ENCODE assay signal across 21 mouse cellular contexts in genomic region chr2:179967633-179968032, GRCm38 (mm10). TPM values are rescaled to one million over a fixed set of nuclear protein-coding genes. Genes with fewer than 3 reads are reported as not detected.
DNase-seq lines count a peak whose midpoint lies in the region; ATAC-seq lines count a peak whose summit lies in the region.
"Had no signal": no experiment of that assay in that cellular context is flagged by ENCODE, and none has a peak within 500 bp of the region (broad histone marks: within the 10 kb centered on the region; RNA-seq: fewer than 3 reads in every experiment).

No protein-coding gene starts in this region.

- WGBS in heart, embryonic 10.5 days = 48% methylated on average over 5 of the region's 5 CpGs
- WGBS in heart, embryonic 14.5 days = 32% methylated on average over 5 of the region's 5 CpGs

- H3K27ac ChIP-seq in heart, embryonic 10.5 days = peak overlapping the region; percentile 59; the same call in 1 of the 2 replicates
- peak overlapping the region; percentile 36 to 48 for H3K27ac ChIP-seq in heart, embryonic 14.5 days (replicated peaks in 1 of 2; ENCODE audit: control insufficient read depth in 1 of 2, insufficient read depth in 1 of 2, low read depth in 2 of 2, low read length in 2 of 2)
- H3K27ac ChIP-seq: embryonic facial prominence, embryonic 12.5 days; forebrain, embryonic 13.5 days; hindbrain, embryonic 13.5 days; hindbrain, postnatal 0 days; kidney, postnatal 0 days had no signal

- no peaks in the 10 kb centered on the region for H3K9me3 ChIP-seq in heart, embryonic 10.5 days
- H3K9me3 ChIP-seq in heart, embryonic 14.5 days (ENCODE audit: control insufficient read depth, low read length) = no peaks in the 10 kb centered on the region
- no peaks in the 10 kb centered on the region for H3K9me3 ChIP-seq in megakaryocyte, embryonic 14.5 days
- H3K9me3 ChIP-seq: embryonic facial prominence, embryonic 12.5 days; forebrain, embryonic 13.5 days; hindbrain, embryonic 13.5 days had no signal

- intact Hi-C loops in heart, postnatal 25 days (cut with DNase I) = no loop called here

- H3K4me1 ChIP-seq in heart, embryonic 10.5 days = peaks cover 94% of the 10 kb centered on the region
- peaks cover 49 to 79% of the 10 kb centered on the region in 2 experiments for H3K4me1 ChIP-seq in heart, embryonic 14.5 days (ENCODE audit: control insufficient read depth in 2 of 2, insufficient read depth in 2 of 2, low read length in 2 of 2)
- H3K4me1 ChIP-seq in megakaryocyte, embryonic 14.5 days = peaks cover 99% of the 10 kb centered on the region

- H3K27me3 ChIP-seq in heart, embryonic 10.5 days (ENCODE audit: insufficient read depth, poor library complexity, severe bottlenecking) = no peaks in the 10 kb centered on the region
- no peaks in the 10 kb centered on the region for H3K27me3 ChIP-seq in heart, embryonic 14.5 days (ENCODE audit: control insufficient read depth, insufficient read depth, low read length)
- H3K27me3 ChIP-seq in megakaryocyte, embryonic 14.5 days (replicated peaks) = no peaks in the 10 kb centered on the region
- H3K27me3 ChIP-seq: embryonic facial prominence, embryonic 12.5 days; forebrain, embryonic 13.5 days; hindbrain, embryonic 13.5 days; Patski had no signal

- peak; percentile 2 for DNase-seq in cerebellum, adult 8-10 months
- no peak for DNase-seq in cerebellum, postnatal 4 days (ENCODE audit: low spot score in 2 of 2)
- no peak for DNase-seq in heart, embryonic 10.5 days (ENCODE audit: low spot score)
- DNase-seq in heart, postnatal 4 days = no peak
- DNase-seq in heart, postnatal 25 days (ENCODE audit: low spot score) = no peak
- DNase-seq: adrenal gland, postnatal 14 days; cerebellum, adult 18-20 months; cerebellum, postnatal 14 days; gastrocnemius, postnatal 14 days; kidney, adult 11 months; kidney, adult 9 months had no signal

- no peak overlapping the region for H3K9ac ChIP-seq in heart, embryonic 14.5 days (ENCODE audit: low read length)
- H3K9ac ChIP-seq: embryonic facial prominence, embryonic 12.5 days; forebrain, embryonic 13.5 days; hindbrain, embryonic 13.5 days had no signal

- H3K4me2 ChIP-seq in heart, embryonic 14.5 days (ENCODE audit: low read length) = peak overlapping the region; percentile 48
- H3K4me2 ChIP-seq: embryonic facial prominence, embryonic 12.5 days; forebrain, embryonic 13.5 days; hindbrain, embryonic 13.5 days had no signal

- H3K4me3 ChIP-seq in heart, embryonic 10.5 days = peak overlapping the region; percentile 29; the same call in 1 of the 2 replicates
- no peak overlapping the region for H3K4me3 ChIP-seq in heart, embryonic 14.5 days (ENCODE audit: control insufficient read depth in 1 of 2, insufficient read depth in 1 of 2, low read depth in 1 of 2, low read length in 2 of 2)
- peak overlapping the region; percentile 73 for H3K4me3 ChIP-seq in megakaryocyte, embryonic 14.5 days (replicated peaks)
- H3K4me3 ChIP-seq: embryonic facial prominence, embryonic 12.5 days; forebrain, embryonic 13.5 days; hindbrain, embryonic 13.5 days had no signal

- no peaks in the 10 kb centered on the region for H3K36me3 ChIP-seq in heart, embryonic 10.5 days
- H3K36me3 ChIP-seq in heart, embryonic 14.5 days (ENCODE audit: control insufficient read depth, insufficient read depth, low read length) = no peaks in the 10 kb centered on the region
- H3K36me3 ChIP-seq in megakaryocyte, embryonic 14.5 days (replicated peaks; ENCODE audit: low read length) = peaks cover 7% of the 10 kb centered on the region
- H3K36me3 ChIP-seq: embryonic facial prominence, embryonic 12.5 days; hindbrain, embryonic 13.5 days had no signal

- peak; percentile 27; the same call in 1 of the 2 replicates for ATAC-seq in heart, embryonic 14.5 days (ENCODE audit: insufficient number of reproducible peaks, insufficient read depth, low FRiP score, low read depth)
- no peak for ATAC-seq in megakaryocyte, adult 5-6 weeks (ENCODE audit: poor library complexity, severe bottlenecking)
- ATAC-seq: activated CD4-positive, CD25-positive, alpha-beta regulatory T cell, adult 4 months; forebrain, embryonic 13.5 days; hindbrain, postnatal 0 days; Patski had no signal

RNA-seq across cellular contexts. Expression of gene Taf4, which starts 8.8 kb away (rescaled TPM):
- polyA plus RNA-seq in heart, embryonic 10.5 days (2016; fragmentation: Nextera tagmentation; extraction: Ambion mirVana) = 2.2 and 3.2 TPM in 2 replicates
- 10 to 100 TPM; 18.3 to 20.6 TPM for total RNA-seq in heart, postnatal 4 days (2021)
- 3.3 and 3.4 TPM in 2 replicates for polyA plus RNA-seq in heart, embryonic 14.5 days (2014; fragmentation: Nextera tagmentation; extraction: Ambion mirVana)
- 10 to 100 TPM; 18.7 to 19.5 TPM for total RNA-seq in heart, postnatal 25 days (2021)
- polyA plus RNA-seq in megakaryocyte, embryonic 14.5 days (2012; ENCODE audit: insufficient read depth, low replicate concordance) = 9.1 and 14.6 TPM in 2 replicates
- total RNA-seq in megakaryocyte, adult 5-6 weeks (2015) = 28.4 and 31.8 TPM in 2 replicates
- 27.6 and 43.5 TPM in 2 replicates for total RNA-seq in megakaryocyte, adult 5-6 weeks (2017)

RNA-seq across cellular contexts. Expression of gene Lsm14b, which starts 57.2 kb away (rescaled TPM):
- 4.0 and 4.9 TPM in 2 replicates for polyA plus RNA-seq in heart, embryonic 10.5 days (2016; fragmentation: Nextera tagmentation; extraction: Ambion mirVana)
- total RNA-seq in heart, postnatal 4 days (2021) = 10 to 100 TPM; 48.7 to 49.8 TPM
- 4.8 and 5.3 TPM in 2 replicates for polyA plus RNA-seq in heart, embryonic 14.5 days (2014; fragmentation: Nextera tagmentation; extraction: Ambion mirVana)
- total RNA-seq in heart, postnatal 25 days (2021) = 10 to 100 TPM; 59.2 to 63.1 TPM
- 17.3 and 46.0 TPM in 2 replicates for polyA plus RNA-seq in megakaryocyte, embryonic 14.5 days (2012; ENCODE audit: insufficient read depth, low replicate concordance)
- 10.6 and 10.9 TPM in 2 replicates for total RNA-seq in megakaryocyte, adult 5-6 weeks (2015)
- total RNA-seq in megakaryocyte, adult 5-6 weeks (2017) = 28.8 and 31.0 TPM in 2 replicates

Comparison
In these comparisons a context has a peak if more than half of its experiments do, and no peak if none do; other contexts are left out.
1. H3K4me3 ChIP-seq: peak in heart, embryonic 10.5 days (single experiment) and megakaryocyte, embryonic 14.5 days (single experiment); none in heart, embryonic 14.5 days (0 of 2).